Mouse (Mus musculus): ENCODE data around the gene Qsox2.

Gene Qsox2

GRCm38 (mm10) chr2:26237290-26237782, at the start of gene Qsox2:
Gene Qsox2, minus strand, starts transcription at chr2:26237525.
- peak; percentile 99 for DNase-seq (ENCODE audit: low spot score)

- DNase-seq (ENCODE audit: low spot score) = no peak
Measured at GRCm38 (mm10) chr2:26286391-26286790, 49.1 kb upstream of the Qsox2 start.

DNA sequence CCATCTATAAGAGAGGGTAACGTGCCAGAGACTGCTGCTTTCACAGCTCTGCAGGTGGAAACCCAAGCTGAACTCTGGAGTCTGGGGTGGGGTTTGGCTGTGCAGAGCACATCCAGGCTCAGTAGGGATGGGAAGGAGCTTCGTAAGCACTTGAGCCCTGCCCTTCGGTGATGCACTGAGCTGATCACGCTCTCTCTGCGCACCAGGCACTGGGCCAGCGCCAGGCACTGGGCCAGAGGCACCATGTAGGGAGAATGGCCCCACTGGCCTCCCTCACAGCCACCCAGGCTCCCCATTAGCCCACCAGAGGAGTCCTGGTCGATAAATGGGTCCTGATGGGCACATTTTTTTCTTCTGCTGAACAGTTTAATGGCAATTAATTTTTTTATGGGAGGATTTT, 48.5 kb upstream of the Qsox2 start:
- DNase-seq (ENCODE audit: low spot score) = peak; percentile 77

GRCm38 (mm10) chr2:26280594-26280993, 43.3 kb upstream of the Qsox2 start:
- peak; percentile 64 for DNase-seq (ENCODE audit: low spot score)

GRCm38 (mm10) chr2:26279712-26280111, 42.4 kb upstream of the Qsox2 start:
- no peak for DNase-seq (ENCODE audit: low spot score)

DNA sequence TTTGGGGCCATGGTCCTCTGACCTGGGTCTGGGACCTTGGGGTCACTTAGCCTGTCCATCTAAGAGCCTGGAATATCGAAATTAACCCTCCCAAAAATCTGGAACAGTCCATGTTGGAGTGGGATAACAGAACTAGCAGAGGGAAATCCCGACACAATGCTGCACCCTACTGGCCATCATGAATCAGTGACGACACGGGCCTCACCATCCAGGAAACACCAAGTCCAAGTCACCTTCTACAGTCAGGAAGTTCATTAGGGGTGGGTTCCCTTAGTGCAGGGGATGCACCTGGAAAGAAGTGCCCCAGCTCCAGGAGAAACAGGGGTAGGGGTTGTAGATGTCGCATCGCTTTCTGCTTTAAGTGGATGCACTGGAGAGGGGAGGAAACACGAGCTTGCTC, 36.3 kb upstream of the Qsox2 start:
- DNase-seq (ENCODE audit: low spot score) = peak; percentile 80

GRCm38 (mm10) chr2:26268216-26268615, 30.9 kb upstream of the Qsox2 start:
- no peak for DNase-seq (ENCODE audit: low spot score)

DNA sequence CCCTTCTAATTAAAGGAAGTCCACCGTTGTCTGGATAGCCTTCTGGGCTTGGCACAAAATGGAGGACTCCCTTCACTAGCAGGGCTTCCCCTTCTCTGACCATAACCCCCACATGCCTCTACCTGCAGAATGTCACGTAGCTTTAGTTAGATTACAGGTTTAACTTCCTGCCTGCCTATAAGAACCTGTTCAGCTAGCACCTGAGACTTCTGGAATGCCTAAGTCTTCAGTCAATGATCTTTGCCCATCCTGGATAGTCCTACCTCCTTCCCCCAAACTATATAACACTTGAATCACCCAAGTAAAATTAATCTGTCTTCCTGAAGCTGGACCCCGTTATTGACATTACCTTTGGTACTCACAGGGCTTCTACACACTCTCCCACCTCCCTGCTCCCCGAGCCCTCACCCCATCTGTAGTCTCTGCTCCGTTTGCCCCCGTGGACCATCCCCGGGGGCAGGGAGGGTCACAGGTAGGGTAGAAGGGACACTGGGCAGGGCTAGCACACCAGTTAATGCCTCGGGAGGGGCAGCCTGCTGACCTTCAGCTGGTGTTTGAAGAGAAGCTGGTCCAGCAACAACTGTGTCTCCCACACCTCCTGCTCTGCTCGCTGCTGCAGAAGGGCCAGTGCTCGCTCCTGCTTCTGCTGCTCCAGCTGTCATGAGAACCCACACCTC, 28.9 kb upstream of the Qsox2 start:
- no peak for DNase-seq (ENCODE audit: low spot score)

GRCm38 (mm10) chr2:26265095-26265494, 27.8 kb upstream of the Qsox2 start:
- no peak for DNase-seq (ENCODE audit: low spot score)

GRCm38 (mm10) chr2:26264646-26265045, 27.3 kb upstream of the Qsox2 start:
- DNase-seq (ENCODE audit: low spot score) = no peak

- no peak for DNase-seq (ENCODE audit: low spot score)
Measured at GRCm38 (mm10) chr2:26257315-26258096, 20.2 kb upstream of the Qsox2 start.

DNA sequence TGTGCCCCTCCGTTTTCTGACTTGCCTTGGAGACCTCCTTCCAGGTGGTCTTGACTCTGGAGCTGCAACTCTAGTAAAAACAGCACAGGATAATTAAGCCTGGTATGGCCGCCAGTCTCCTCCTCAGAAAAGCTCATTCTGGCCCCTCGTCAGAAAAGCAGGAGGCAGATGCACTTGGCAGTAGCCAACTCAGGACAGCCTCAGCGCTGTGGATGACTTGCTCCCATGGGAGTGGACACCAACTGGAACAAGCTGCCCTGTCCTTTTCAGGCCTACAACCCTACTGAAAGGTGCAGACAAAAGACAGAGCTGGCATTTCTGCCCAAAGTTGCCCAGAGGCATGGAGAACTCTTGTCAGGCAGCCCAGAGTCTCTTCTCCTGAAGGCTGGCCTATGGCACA, 17.5 kb upstream of the Qsox2 start:
- no peak for DNase-seq (ENCODE audit: low spot score)

GRCm38 (mm10) chr2:26252514-26253206, 15.3 kb upstream of the Qsox2 start:
- DNase-seq (ENCODE audit: low spot score) = no peak

DNA sequence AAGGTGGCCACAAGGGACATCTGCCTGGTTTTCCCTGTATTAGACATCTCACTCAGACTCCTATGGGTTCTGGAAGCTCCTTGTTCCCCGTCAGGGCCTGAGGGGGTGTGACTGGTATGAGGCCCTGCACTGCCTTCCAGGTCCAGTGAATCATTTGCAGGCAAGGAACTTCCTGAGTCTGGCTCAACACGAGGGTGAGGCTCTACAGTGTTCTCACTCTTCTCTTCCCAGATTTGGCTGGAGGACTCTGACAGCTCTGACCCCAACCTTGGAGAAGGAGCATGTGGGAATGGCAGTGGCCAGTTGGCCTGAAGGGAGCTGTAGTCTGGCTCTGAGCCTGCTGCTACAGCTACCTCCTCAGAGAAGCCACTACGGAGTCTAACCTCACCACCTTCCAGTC, 10.2 kb upstream of the Qsox2 start:
- no peak for DNase-seq (ENCODE audit: low spot score)

GRCm38 (mm10) chr2:26240841-26241240, 3.5 kb upstream of the Qsox2 start:
- DNase-seq (ENCODE audit: low spot score) = no peak

- no peak for DNase-seq (ENCODE audit: low spot score)
Measured at GRCm38 (mm10) chr2:26240330-26240729, 3.0 kb upstream of the Qsox2 start.

DNA sequence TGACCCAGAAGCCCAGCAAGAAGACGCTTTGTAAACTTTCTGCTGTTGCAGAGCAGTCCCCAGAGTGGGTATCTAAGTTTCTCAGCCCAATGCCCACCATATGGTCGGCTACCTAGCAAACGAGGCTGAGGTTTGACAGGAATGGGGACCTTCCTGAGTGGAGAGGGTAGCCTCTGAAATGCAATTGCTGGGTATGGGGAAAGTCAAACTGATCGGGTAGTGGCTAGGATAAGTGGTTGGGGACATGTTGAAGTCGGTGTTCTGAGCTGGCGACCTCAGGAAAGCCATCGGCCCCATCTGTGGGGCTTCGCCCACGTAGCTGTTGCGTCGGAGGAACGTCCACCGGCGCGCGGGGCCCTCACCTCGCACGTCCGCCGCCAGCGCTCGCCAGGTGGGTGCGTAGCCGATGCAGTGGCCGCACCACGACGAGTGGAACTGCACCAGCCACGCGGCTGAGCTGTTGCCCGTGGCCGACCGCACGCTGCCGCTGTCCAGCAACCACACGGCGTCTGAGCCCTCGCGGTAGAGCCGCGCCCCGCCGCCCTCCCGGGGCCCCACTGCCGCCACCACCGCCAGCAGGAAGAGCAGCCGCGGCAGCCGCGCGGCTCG, 540 bp downstream of the Qsox2 start:
- no peak for DNase-seq (ENCODE audit: low spot score)

GRCm38 (mm10) chr2:26234771-26235170, 2.6 kb downstream of the Qsox2 start:
- no peak for DNase-seq (ENCODE audit: low spot score)

DNA sequence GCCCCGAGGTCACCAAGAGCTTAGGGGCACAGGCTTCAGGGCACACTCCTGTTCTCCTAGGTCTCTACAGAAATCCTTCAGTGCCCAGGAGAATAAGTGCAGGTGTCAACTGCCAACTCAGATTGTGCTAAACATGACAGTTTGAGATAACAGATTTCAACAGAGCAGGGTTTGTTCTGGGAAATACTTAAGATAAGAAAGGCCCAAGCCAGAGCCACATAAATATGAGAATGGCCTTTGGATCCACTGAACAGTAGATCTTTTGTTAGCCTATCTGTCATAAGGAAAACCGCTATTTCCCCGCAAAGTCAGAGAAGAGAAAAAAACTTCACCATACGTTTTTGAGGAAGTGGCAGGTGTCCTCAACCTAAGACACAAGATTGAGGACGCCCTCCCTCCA, 3.1 kb downstream of the Qsox2 start:
- no peak for DNase-seq (ENCODE audit: low spot score)

DNA sequence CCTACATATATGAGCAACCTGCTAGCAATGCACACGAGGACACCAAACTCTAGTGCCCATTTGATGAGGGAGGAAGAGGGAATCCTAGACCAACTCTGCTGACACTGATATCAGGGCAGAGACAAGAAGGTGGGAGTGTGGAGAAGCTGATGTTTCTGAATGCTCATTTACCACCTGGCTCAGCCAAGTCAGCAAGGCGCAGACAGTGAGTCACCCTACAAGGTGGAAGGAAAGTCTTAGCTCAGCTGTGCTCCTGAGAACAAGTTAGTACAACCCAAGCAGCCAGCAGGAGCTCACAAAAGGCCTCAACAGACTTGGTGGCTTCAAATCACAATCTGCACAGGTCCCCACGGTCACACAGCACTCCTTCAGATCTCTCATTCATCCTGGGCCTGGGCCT, 6.0 kb downstream of the Qsox2 start:
- DNase-seq (ENCODE audit: low spot score) = no peak

- no peak for DNase-seq (ENCODE audit: low spot score)
Measured at GRCm38 (mm10) chr2:26230253-26230652, 7.1 kb downstream of the Qsox2 start.

DNA sequence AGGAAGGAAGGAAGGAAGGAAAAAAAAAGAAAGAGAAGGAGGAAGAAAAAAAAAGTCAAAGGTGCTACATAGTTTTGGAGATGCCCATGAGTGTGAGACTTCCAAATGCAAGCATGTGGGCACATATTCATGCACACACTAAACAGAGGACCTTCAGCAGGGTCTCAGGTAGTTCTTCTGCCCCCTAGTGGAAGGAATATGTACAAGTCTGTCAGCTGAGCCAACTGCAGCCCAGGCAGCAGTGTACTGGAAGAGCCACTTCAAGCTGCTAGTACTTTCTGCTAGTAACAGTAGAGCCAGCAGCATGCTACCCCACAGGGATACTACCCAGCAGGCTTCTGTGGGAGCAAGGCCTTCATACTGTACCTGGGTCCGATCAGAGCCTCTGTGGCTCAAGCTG, 9.5 kb downstream of the Qsox2 start:
- no peak for DNase-seq (ENCODE audit: low spot score)
